Mouse (Mus musculus): ENCODE measurements around the gene Krt10. TPM values are rescaled to one million over a fixed set of nuclear protein-coding genes. Genes with fewer than 3 reads are reported as not detected.

Krt10 gene
- polyA plus RNA-seq (2012; rRNA removed), result 2.4 and 3.1 TPM in 2 replicates

DNA sequence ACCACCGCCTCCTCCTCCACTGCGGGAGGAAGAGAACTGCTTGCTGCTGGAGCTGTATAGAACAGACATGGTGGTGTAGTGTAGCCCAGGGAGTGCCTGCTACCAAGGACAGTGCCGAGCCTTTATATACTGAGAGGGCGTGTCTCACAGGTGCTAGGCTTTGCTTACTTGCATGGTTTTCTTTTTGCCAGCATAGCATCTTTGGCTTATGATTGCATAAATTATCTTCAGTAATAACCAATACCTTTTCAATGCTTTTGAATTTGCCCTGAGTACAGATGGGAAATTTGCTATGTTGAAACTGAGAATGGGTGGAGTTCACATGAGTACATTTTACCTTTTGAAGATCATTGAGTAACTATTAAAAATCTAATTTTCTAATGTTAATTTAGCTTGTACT lies at the start of gene Krt10:
Gene Krt10, minus strand, starts transcription at position 101 of the 400 bp plus-strand sequence.
- Histone ChIP-seq H3K4me3 (ENCODE audit: insufficient read depth, low read depth, low read length) (no peak within 1 kb of the TSS), H3K36me3 (ENCODE audit: control insufficient read depth, insufficient read depth, low read length) (no peaks in the 10 kb centered on the region), H3K4me1 (ENCODE audit: control insufficient read depth, insufficient read depth, low read length) (no peaks in the 10 kb centered on the region), H3K27ac (ENCODE audit: insufficient read depth, low read depth, low read length) (no peak within 1 kb of the TSS), H3K27me3 (replicated peaks; ENCODE audit: control insufficient read depth, insufficient read depth, low read length) (no peaks in the 10 kb centered on the region)
- no peak for DNase-seq
- TF ChIP-seq CTCF (conservative IDR thresholded peaks at IDR 0.05; ENCODE audit: insufficient read depth, insufficient read length, low read depth, low read length), result no peak
- no peak for TF ChIP-seq POLR2A (IDR thresholded peaks at IDR 0.05; ENCODE audit: low read depth, low read length)
- WGBS, result 81% methylated on average over 4 of the region's 4 CpGs

GRCm38 (mm10) chr11:99437972-99438371 lies 48.8 kb upstream of the Krt10 start, which contains the start of gene Krt20:
Gene Krt20 (minus strand): TSS chr11:99438150.
- WGBS, result 20% methylated on average over 10 of the region's 10 CpGs
- no peak for DNase-seq
- Histone ChIP-seq H3K27me3 (replicated peaks; ENCODE audit: control insufficient read depth, insufficient read depth, low read length) (no peaks in the 10 kb centered on the region), H3K27ac (ENCODE audit: insufficient read depth, low read depth, low read length) (no peak within 1 kb of the TSS), H3K4me1 (ENCODE audit: control insufficient read depth, insufficient read depth, low read length) (peaks cover 2% of the 10 kb centered on the region; the same call in 1 of the 2 replicates), H3K36me3 (ENCODE audit: control insufficient read depth, insufficient read depth, low read length) (no peaks in the 10 kb centered on the region), H3K4me3 (ENCODE audit: insufficient read depth, low read depth, low read length) (no peak within 1 kb of the TSS)
- TF ChIP-seq POLR2A (IDR thresholded peaks at IDR 0.05; ENCODE audit: low read depth, low read length) (no peak), CTCF (conservative IDR thresholded peaks at IDR 0.05; ENCODE audit: insufficient read depth, insufficient read length, low read depth, low read length) (no peak)

- TF ChIP-seq POLR2A (IDR thresholded peaks at IDR 0.05; ENCODE audit: low read depth, low read length), result no peak
- no peak for TF ChIP-seq CTCF (conservative IDR thresholded peaks at IDR 0.05; ENCODE audit: insufficient read depth, insufficient read length, low read depth, low read length)
- Histone ChIP-seq H3K36me3 (ENCODE audit: control insufficient read depth, insufficient read depth, low read length) (no peaks in the 10 kb centered on the region), H3K4me3 (ENCODE audit: insufficient read depth, low read depth, low read length) (no peak overlapping the region), H3K27me3 (replicated peaks; ENCODE audit: control insufficient read depth, insufficient read depth, low read length) (no peaks in the 10 kb centered on the region), H3K4me1 (ENCODE audit: control insufficient read depth, insufficient read depth, low read length) (0 out of 2 replicates have a peak, but pooled peaks cover 2% of the 10 kb centered on the region), H3K27ac (ENCODE audit: insufficient read depth, low read depth, low read length) (no peak overlapping the region)
- WGBS, result 86% methylated on average over 4 of the region's 4 CpGs
- DNase-seq, result no peak
Observed at GRCm38 (mm10) chr11:99436625-99437024, 47.5 kb upstream of the Krt10 start.

DNA sequence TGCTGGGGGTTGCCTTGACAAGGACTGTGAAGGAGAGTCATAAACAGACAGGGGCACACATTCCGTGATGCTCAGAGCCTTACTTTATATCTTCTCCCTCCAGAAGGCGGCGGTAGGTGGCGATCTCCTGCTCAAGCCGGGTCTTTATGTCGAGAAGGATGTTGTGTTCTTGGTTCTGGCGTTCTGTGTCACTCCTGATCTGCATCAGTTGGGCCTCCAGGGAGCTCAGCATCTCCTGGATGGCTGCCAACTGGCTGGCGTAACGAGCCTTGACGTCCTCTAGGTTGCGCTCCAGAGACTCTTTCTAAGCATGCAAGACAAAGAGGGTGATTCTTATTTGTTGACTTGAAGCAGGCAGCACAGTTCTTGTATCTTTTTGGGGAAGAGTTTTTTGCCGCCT lies 41.5 kb upstream of the Krt10 start:
- WGBS, result 48% methylated on average over 12 of the region's 12 CpGs
- DNase-seq, result peak; percentile 61
- Histone ChIP-seq H3K27me3 (replicated peaks; ENCODE audit: control insufficient read depth, insufficient read depth, low read length) (no peaks in the 10 kb centered on the region), H3K36me3 (ENCODE audit: control insufficient read depth, insufficient read depth, low read length) (no peaks in the 10 kb centered on the region), H3K4me3 (ENCODE audit: insufficient read depth, low read depth, low read length) (no peak overlapping the region), H3K27ac (ENCODE audit: insufficient read depth, low read depth, low read length) (no peak overlapping the region), H3K4me1 (ENCODE audit: control insufficient read depth, insufficient read depth, low read length) (no peaks in the 10 kb centered on the region)
- TF ChIP-seq POLR2A (IDR thresholded peaks at IDR 0.05; ENCODE audit: low read depth, low read length) (no peak), CTCF (conservative IDR thresholded peaks at IDR 0.05; ENCODE audit: insufficient read depth, insufficient read length, low read depth, low read length) (no peak; the same call in 1 of the 2 replicates)

- TF ChIP-seq POLR2A (IDR thresholded peaks at IDR 0.05; ENCODE audit: low read depth, low read length) (no peak), CTCF (conservative IDR thresholded peaks at IDR 0.05; ENCODE audit: insufficient read depth, insufficient read length, low read depth, low read length) (no peak)
- Histone ChIP-seq H3K36me3 (ENCODE audit: control insufficient read depth, insufficient read depth, low read length) (no peaks in the 10 kb centered on the region), H3K27ac (ENCODE audit: insufficient read depth, low read depth, low read length) (no peak within 1 kb of the TSS), H3K4me3 (ENCODE audit: insufficient read depth, low read depth, low read length) (no peak within 1 kb of the TSS), H3K4me1 (ENCODE audit: control insufficient read depth, insufficient read depth, low read length) (no peaks in the 10 kb centered on the region; the same call in 1 of the 2 replicates), H3K27me3 (replicated peaks; ENCODE audit: control insufficient read depth, insufficient read depth, low read length) (no peaks in the 10 kb centered on the region)
- DNase-seq, result no peak
- WGBS, result 85% methylated on average over 10 of the region's 10 CpGs
Observed at GRCm38 (mm10) chr11:99422159-99422558, 33.0 kb upstream of the Krt10 start, which contains the start of gene Krt12. Gene Krt12 (minus strand): TSS chr11:99422259.

DNA sequence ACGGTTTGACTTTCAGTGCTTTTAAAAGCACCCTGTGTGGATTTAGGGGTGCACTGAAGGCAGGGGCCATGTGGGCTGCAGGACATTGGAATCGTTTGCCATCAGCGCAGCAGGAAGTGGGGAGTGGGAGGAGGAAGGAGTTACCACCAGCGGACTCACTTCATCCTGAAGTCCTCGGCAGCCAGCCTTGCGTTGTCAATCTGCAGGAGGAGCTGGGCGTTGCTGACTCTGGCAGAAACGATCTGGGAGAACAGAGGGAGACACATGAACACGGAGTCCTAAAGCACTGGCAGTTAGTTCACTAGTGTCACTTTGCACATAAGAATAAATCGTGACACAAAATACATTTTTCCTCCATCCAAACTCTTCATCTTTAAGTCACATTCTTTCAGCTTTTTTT lies 31.4 kb upstream of the Krt10 start:
- H3K4me3 ChIP-seq (ENCODE audit: insufficient read depth, low read depth, low read length), result no peak overlapping the region
- no peaks in the 10 kb centered on the region for H3K36me3 ChIP-seq (ENCODE audit: control insufficient read depth, insufficient read depth, low read length)
- H3K27ac ChIP-seq (ENCODE audit: insufficient read depth, low read depth, low read length), result no peak overlapping the region
- H3K4me1 ChIP-seq (ENCODE audit: control insufficient read depth, insufficient read depth, low read length), result no peaks in the 10 kb centered on the region; the same call in 1 of the 2 replicates
- no peaks in the 10 kb centered on the region for H3K27me3 ChIP-seq (replicated peaks; ENCODE audit: control insufficient read depth, insufficient read depth, low read length)
- WGBS, result 28% methylated on average over 10 of the region's 10 CpGs
- TF ChIP-seq POLR2A (IDR thresholded peaks at IDR 0.05; ENCODE audit: low read depth, low read length) (no peak), CTCF (conservative IDR thresholded peaks at IDR 0.05; ENCODE audit: insufficient read depth, insufficient read length, low read depth, low read length) (no peak)
- no peak for DNase-seq

GRCm38 (mm10) chr11:99417819-99418218 lies 28.7 kb upstream of the Krt10 start:
- no peak overlapping the region for H3K27ac ChIP-seq (ENCODE audit: insufficient read depth, low read depth, low read length)
- 67% methylated on average over 16 of the region's 16 CpGs for WGBS
- no peak for DNase-seq
- H3K4me3 ChIP-seq (ENCODE audit: insufficient read depth, low read depth, low read length), result no peak overlapping the region
- TF ChIP-seq CTCF (conservative IDR thresholded peaks at IDR 0.05; ENCODE audit: insufficient read depth, insufficient read length, low read depth, low read length) (no peak), POLR2A (IDR thresholded peaks at IDR 0.05; ENCODE audit: low read depth, low read length) (no peak)
- H3K27me3 ChIP-seq (replicated peaks; ENCODE audit: control insufficient read depth, insufficient read depth, low read length), result no peaks in the 10 kb centered on the region
- no peaks in the 10 kb centered on the region for H3K36me3 ChIP-seq (ENCODE audit: control insufficient read depth, insufficient read depth, low read length)
- no peaks in the 10 kb centered on the region; the same call in 1 of the 2 replicates for H3K4me1 ChIP-seq (ENCODE audit: control insufficient read depth, insufficient read depth, low read length)

All from kidney, adult 2 months (tissue).